Mouse (Mus musculus) intestine, postnatal 0 days (tissue): Measurements from ENCODE around the gene Zfyve28. TPM values are rescaled to one million over a fixed set of nuclear protein-coding genes. Genes with fewer than 3 reads are reported as not detected.

Experiments used
- ATAC-seq: fragments of 200-750 bp; cut with Nextera tagmentation; 2 replicates; pipeline ENCODE4 v1.8.0; 2017; ENCODE audit warnings: mild to moderate bottlenecking, moderate TSS enrichment, moderate library complexity
- H3K27ac ChIP-seq: fragments of 300-500 bp; sonication (generic); 2 replicates; pipeline ENCODE4 v1.5.1; 2014; ENCODE audit warnings: mild to moderate bottlenecking, low read depth, low read length, moderate library complexity
- H3K27me3 ChIP-seq: fragments of 300-500 bp; sonication (generic); replicated peaks from 2 replicates; pipeline ENCODE4 v1.6.1; 2014; ENCODE audit warnings: low read length, mixed read lengths; ENCODE audit not compliant: control insufficient read depth, insufficient read depth
- H3K36me3 ChIP-seq: fragments of 300-500 bp; sonication (generic); 2 replicates; pipeline ENCODE4 v1.6.1; 2014; ENCODE audit warnings: mild to moderate bottlenecking, moderate library complexity; ENCODE audit not compliant: control insufficient read depth, insufficient read depth
- H3K4me1 ChIP-seq: fragments of 300-500 bp; sonication (generic); replicated peaks from 2 replicates; pipeline ENCODE4 v1.6.1; 2014; ENCODE audit warnings: antibody characterized with exemption, low read length, mixed read lengths; ENCODE audit not compliant: control insufficient read depth, insufficient read depth
- H3K4me2 ChIP-seq: fragments of 300-500 bp; sonication (generic); replicated peaks from 2 replicates; pipeline ENCODE4 v1.6.1; 2014; ENCODE audit warnings: low read depth, mild to moderate bottlenecking, moderate library complexity
- H3K4me3 ChIP-seq: fragments of 300-500 bp; sonication (generic); 2 replicates; pipeline ENCODE4 v1.5.1; 2014; ENCODE audit warnings: low read depth, low read length
- H3K9ac ChIP-seq: fragments of 300-500 bp; sonication (generic); 2 replicates; pipeline ENCODE4 v1.6.1; 2014; ENCODE audit warnings: mild to moderate bottlenecking, low read depth, low read length
- H3K9me3 ChIP-seq: fragments of 300-500 bp; sonication (generic); 2 replicates; pipeline ENCODE4 v1.6.1; 2016; ENCODE audit warnings: mixed run types; ENCODE audit not compliant: control insufficient read depth
- CTCF ChIP-seq: sonication (generic); IDR thresholded peaks from 2 replicates; pipeline ENCODE4 v1.5.1; 2016; ENCODE audit warnings: low read depth, mild to moderate bottlenecking, control low read depth, antibody characterized with exemption, moderate library complexity
- WGBS: fragments of 180-500 bp; shearing (Covaris S2); extraction: QIAGEN DNeasy Blood & Tissue Kit; methylation state at CpG from one replicate; pipeline ENCODE4 v1.1.7; 2014; 5-methylcytosine and 5-hydroxymethylcytosine counted together
- polyA plus RNA-seq: library from polyadenylated mRNA; unstranded; fragments of >200 nt; fragmentation: Nextera tagmentation; extraction: Ambion mirVana; gene quantifications from 2 replicates; pipeline ENCODE4 v1.2.1, GENCODE M21; 2015

The Zfyve28 gene
- polyA plus RNA-seq, 1 experiment from 2014 or later: 0.05 TPM

DNA sequence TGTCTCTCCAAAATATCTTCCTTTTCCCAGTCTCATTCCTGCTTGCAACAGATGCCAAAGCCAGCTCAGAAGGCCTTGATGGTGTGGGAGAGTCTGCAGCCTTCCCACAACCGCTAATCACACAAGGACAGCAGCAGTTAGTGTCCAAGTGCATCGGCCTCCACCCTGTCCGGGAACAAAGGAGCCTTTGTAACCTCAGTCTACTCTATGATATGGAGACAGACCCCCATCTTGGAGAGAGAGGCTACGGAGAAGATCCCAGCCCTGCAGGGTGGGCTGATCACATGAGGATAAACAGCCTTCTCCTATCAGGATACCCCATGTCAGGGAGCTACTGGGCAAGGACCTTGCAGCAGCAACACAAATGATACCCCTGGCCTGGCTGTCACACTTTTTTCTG is 36.5 kb downstream of the Zfyve28 start:
- Histone ChIP-seq H3K36me3 (no peaks in the 10 kb centered on the region), H3K27ac (no peak overlapping the region), H3K4me3 (no peak overlapping the region), H3K27me3 (no peaks in the 10 kb centered on the region), H3K4me1 (no peaks in the 10 kb centered on the region), H3K9ac (no peak overlapping the region), H3K9me3 (no peaks in the 10 kb centered on the region), H3K4me2 (no peak overlapping the region)
- 39% methylated on average over 4 of the region's 4 CpGs for WGBS
- no peak for TF ChIP-seq CTCF
- ATAC-seq: no peak

- H3K9me3 ChIP-seq: no peaks in the 10 kb centered on the region
- H3K4me1 ChIP-seq: no peaks in the 10 kb centered on the region
- H3K4me2 ChIP-seq: no peak overlapping the region
- no peak overlapping the region for H3K9ac ChIP-seq
- ATAC-seq: no peak
- TF ChIP-seq CTCF: no peak
- no peak overlapping the region for H3K4me3 ChIP-seq
- 75% methylated on average over 3 of the region's 3 CpGs for WGBS
- no peak overlapping the region for H3K27ac ChIP-seq
- H3K36me3 ChIP-seq: no peaks in the 10 kb centered on the region
- no peaks in the 10 kb centered on the region for H3K27me3 ChIP-seq
These were observed 38.2 kb downstream of the Zfyve28 start for GRCm38 (mm10) chr5:34250090-34250489.

DNA sequence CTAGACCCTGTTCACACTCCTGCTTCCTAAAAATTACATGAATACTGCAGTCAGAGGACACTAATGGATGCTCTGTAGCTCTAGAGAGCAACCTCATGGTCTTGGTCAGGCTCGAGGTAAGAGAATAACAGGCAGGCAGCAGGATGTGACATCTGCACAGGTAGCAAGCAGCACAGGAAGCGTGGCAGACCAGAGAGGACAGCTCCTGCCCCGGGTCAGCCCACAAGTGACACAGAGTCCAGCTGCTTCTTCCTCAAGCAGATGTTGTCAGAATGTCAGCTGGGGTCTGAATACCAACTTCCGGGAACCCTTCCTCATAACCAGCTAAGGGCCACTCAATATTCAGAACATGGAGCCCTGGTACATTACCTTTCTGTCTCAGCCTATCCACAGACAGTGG is 39.1 kb downstream of the Zfyve28 start:
- WGBS: 73% methylated on average over 4 of the region's 4 CpGs
- Histone ChIP-seq H3K9ac (no peak overlapping the region), H3K4me2 (no peak overlapping the region), H3K27me3 (no peaks in the 10 kb centered on the region), H3K4me1 (no peaks in the 10 kb centered on the region), H3K36me3 (no peaks in the 10 kb centered on the region), H3K9me3 (no peaks in the 10 kb centered on the region), H3K4me3 (no peak overlapping the region), H3K27ac (no peak overlapping the region)
- no peak for ATAC-seq
- TF ChIP-seq CTCF: no peak

GRCm38 (mm10) chr5:34246443-34246842 is 41.8 kb downstream of the Zfyve28 start:
- Histone ChIP-seq H3K9ac (no peak overlapping the region), H3K27ac (no peak overlapping the region), H3K9me3 (no peaks in the 10 kb centered on the region), H3K4me2 (no peak overlapping the region), H3K4me3 (no peak overlapping the region), H3K27me3 (no peaks in the 10 kb centered on the region), H3K4me1 (no peaks in the 10 kb centered on the region), H3K36me3 (no peaks in the 10 kb centered on the region)
- no peak for TF ChIP-seq CTCF
- no peak for ATAC-seq
- WGBS: 99% methylated on average over 3 of the region's 3 CpGs

GRCm38 (mm10) chr5:34243062-34243461 is 45.2 kb downstream of the Zfyve28 start:
- H3K27me3 ChIP-seq: no peaks in the 10 kb centered on the region
- WGBS: 84% methylated on average over 5 of the region's 5 CpGs
- H3K4me3 ChIP-seq: no peak overlapping the region
- H3K4me2 ChIP-seq: no peak overlapping the region
- no peaks in the 10 kb centered on the region for H3K9me3 ChIP-seq
- TF ChIP-seq CTCF: no peak
- H3K36me3 ChIP-seq: no peaks in the 10 kb centered on the region
- no peak overlapping the region for H3K27ac ChIP-seq
- no peak for ATAC-seq
- no peaks in the 10 kb centered on the region; the same call in 1 of the 2 replicates for H3K4me1 ChIP-seq
- no peak overlapping the region for H3K9ac ChIP-seq

GRCm38 (mm10) chr5:34242224-34242963 is 45.9 kb downstream of the Zfyve28 start:
- H3K9ac ChIP-seq: no peak overlapping the region
- TF ChIP-seq CTCF: no peak
- 31% methylated on average over 15 of the region's 15 CpGs for WGBS
- no peaks in the 10 kb centered on the region for H3K9me3 ChIP-seq
- H3K4me3 ChIP-seq: no peak overlapping the region
- no peaks in the 10 kb centered on the region for H3K27me3 ChIP-seq
- H3K4me1 ChIP-seq: no peaks in the 10 kb centered on the region; the same call in 1 of the 2 replicates
- ATAC-seq: no peak
- no peak overlapping the region for H3K27ac ChIP-seq
- no peak overlapping the region for H3K4me2 ChIP-seq
- H3K36me3 ChIP-seq: no peaks in the 10 kb centered on the region
